Mouse (Mus musculus) G1E (cell line): ENCODE measurements around the gene Hnrnpk. TPM values are rescaled to one million over a fixed set of nuclear protein-coding genes. Genes with fewer than 3 reads are reported as not detected.

Experiments
- ATAC-seq: 2 replicates; pipeline ENCODE4 v1.8.0; 2016; ENCODE audit warnings: mild to moderate bottlenecking; ENCODE audit not compliant: insufficient number of reproducible peaks, poor library complexity, low FRiP score, severe bottlenecking; ENCODE audit errors: extremely low read depth
- DNase-seq: peaks from one replicate; pipeline ENCODE4 v3.0.0; 2012; ENCODE audit warnings: low spot score
- H3K27me3 ChIP-seq: 2 replicates; pipeline ENCODE4 v1.6.1; 2012; ENCODE audit warnings: mild to moderate bottlenecking, low read length, inconsistent platforms; ENCODE audit not compliant: insufficient read depth
- H3K36me3 ChIP-seq: replicated peaks from 2 replicates; pipeline ENCODE3; 2012; ENCODE audit warnings: mild to moderate bottlenecking, inconsistent platforms
- H3K4me1 ChIP-seq: 2 replicates; pipeline ENCODE4 v1.6.1; 2012; ENCODE audit warnings: low read depth, low read length, inconsistent platforms, mixed read lengths; ENCODE audit not compliant: insufficient read depth
- H3K4me3 ChIP-seq: 2 replicates; pipeline ENCODE4 v1.5.1; 2012; ENCODE audit warnings: low read depth, mild to moderate bottlenecking, inconsistent platforms, low read length, moderate library complexity, mixed read lengths
- H3K9me3 ChIP-seq: replicated peaks from 2 replicates; pipeline ENCODE4 v1.6.1; 2012; ENCODE audit warnings: inconsistent platforms
- CTCF ChIP-seq: IDR thresholded peaks from 2 replicates; pipeline ENCODE4 v1.5.1; 2012; ENCODE audit warnings: low read depth, low read length, inconsistent platforms, mixed read lengths
- GATA1 ChIP-seq: IDR thresholded peaks from 2 replicates; pipeline ENCODE4 v1.6.1; 2012; ENCODE audit warnings: borderline replicate concordance, low read length, inconsistent platforms, mixed read lengths
- GATA2 ChIP-seq: IDR thresholded peaks from 2 replicates; pipeline ENCODE4 v1.6.1; 2012; ENCODE audit warnings: low read depth, low read length, inconsistent platforms, borderline replicate concordance
- POLR2AphosphoS5 ChIP-seq: IDR thresholded peaks from 2 replicates; pipeline ENCODE4 v1.6.1; 2012; ENCODE audit warnings: low read depth, low read length, inconsistent platforms; ENCODE audit not compliant: insufficient replicate concordance
- TAL1 ChIP-seq: conservative IDR thresholded peaks from 2 replicates; pipeline ENCODE4 v1.6.1; 2012; ENCODE audit warnings: low read depth, low read length, inconsistent platforms, mixed read lengths
- polyA plus RNA-seq: library from polyadenylated mRNA; stranded (reverse); fragments of >175 nt; gene quantifications from 2 replicates; pipeline ENCODE4 v1.2.3, GENCODE M21; 2012
- total RNA-seq, 2 experiments: library from RNA; stranded (forward) in 1 of 2; stranded (reverse) in 1 of 2; fragments of 200-1000 nt in 1 of 2; fragments of >200 nt in 1 of 2; fragmentation: Nextera tagmentation in 1 of 2; gene quantifications; 2 replicates each; pipeline ENCODE4 v1.2.3; 2014 to 2017

Gene Hnrnpk
- total and polyA plus RNA-seq, 3 experiments: 1,008 to 2,332 (median 1,730) TPM

DNA sequence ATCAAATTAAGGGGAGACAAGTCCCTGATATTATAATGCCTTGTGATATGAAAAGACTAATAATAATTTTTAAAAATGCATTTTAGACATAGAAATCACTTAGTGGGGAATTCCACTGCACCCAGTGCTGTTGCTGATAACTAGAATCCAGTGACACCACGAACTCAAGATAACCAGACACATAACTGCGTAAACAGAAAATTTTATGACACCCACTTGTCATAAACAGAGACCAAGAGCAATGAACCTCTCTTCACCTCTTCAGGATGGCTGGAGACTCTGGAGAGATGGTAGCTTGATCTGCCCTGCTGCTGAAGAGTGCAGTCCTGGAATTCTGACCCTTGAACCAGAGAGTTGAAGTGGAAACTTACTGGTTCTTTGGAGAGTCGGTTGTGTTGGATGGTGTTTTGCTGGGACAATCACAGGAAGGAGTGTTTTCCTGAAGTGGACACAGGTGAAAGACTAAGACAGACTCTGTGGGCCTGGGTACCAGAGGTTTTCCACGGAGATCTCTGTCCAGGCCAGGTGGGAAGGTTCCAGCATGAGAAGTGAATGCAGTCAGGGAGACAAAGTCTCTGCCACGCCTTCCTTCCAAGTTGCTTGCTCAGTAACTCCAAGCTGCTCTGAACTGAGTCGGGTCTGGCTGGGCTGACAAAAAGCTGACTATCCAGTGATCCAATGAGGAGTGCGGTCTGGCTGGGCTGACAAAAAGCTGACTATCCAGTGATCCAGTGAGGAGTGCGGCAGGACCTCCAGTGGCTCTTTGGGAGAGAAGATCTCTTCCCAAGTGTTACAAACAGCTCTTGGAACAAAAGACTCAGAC, 38.6 kb downstream of the Hnrnpk start:
- DNase-seq (no peak), ATAC-seq (no peak)
- TF ChIP-seq GATA1 (no peak), POLR2AphosphoS5 (no peak), GATA2 (no peak), TAL1 (no peak), CTCF (no peak)
- Histone ChIP-seq H3K9me3 (0 out of 2 replicates have a peak, but pooled peaks cover 2% of the 10 kb centered on the region), H3K4me1 (peaks cover 2% of the 10 kb centered on the region; the same call in 1 of the 2 replicates), H3K36me3 (no peaks in the 10 kb centered on the region), H3K27me3 (peaks cover 6% of the 10 kb centered on the region), H3K4me3 (no peak overlapping the region)

GRCm38 (mm10) chr13:58359304-58359653, 43.9 kb downstream of the Hnrnpk start:
- H3K9me3 ChIP-seq: peaks cover 12% of the 10 kb centered on the region
- no peaks in the 10 kb centered on the region for H3K36me3 ChIP-seq
- H3K4me1 ChIP-seq: no peaks in the 10 kb centered on the region
- no peak overlapping the region for H3K4me3 ChIP-seq
- no peaks in the 10 kb centered on the region; the same call in 1 of the 2 replicates for H3K27me3 ChIP-seq
- no peak for ATAC-seq
- no peak for DNase-seq
- TF ChIP-seq TAL1 (no peak), CTCF (no peak), GATA2 (no peak), GATA1 (no peak), POLR2AphosphoS5 (no peak)

DNA sequence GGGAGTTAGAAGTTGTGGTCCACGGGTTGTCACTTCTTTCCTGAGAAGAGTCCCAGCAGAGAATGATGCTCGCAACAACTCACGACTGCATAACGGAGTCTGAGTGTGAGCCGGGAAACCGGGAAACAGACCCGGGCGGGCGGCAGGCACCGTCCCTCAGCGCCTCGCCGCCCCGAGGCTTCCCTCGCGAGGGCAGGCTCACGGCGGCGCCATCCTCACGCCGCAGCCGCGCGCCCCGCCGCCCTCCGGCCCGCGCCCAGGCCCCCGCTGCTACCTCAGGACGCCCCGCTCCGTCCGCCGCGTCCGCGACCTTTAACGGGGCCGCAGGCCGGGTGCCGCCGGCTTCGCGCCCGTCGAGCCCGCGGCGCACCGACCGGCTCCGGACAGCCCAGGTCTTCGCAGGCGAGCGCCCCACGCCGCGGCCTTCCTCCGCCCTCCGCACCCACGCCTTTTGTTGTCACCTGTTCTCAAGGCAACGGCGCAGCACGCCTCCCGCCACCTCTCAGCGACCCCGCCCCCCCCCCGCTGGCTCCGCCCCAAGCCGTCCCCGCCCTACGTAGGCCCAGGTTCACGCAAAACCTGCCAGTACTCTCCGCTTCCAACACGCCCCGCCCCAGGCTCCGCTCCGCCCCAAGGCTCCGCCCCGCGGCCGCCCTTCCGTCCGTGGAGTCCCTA, 44.4 kb downstream of the Hnrnpk start, which contains the start of gene Kif27:
Kif27 (minus strand) TSS at position 494 of the 675 bp plus-strand sequence.
- Histone ChIP-seq H3K9me3 (peaks cover 12% of the 10 kb centered on the region), H3K36me3 (no peaks in the 10 kb centered on the region), H3K4me3 (no peak within 1 kb of the TSS), H3K27me3 (peaks cover 1% of the 10 kb centered on the region; the same call in 1 of the 2 replicates), H3K4me1 (no peaks in the 10 kb centered on the region)
- TF ChIP-seq CTCF (no peak), POLR2AphosphoS5 (no peak), GATA1 (no peak), TAL1 (no peak), GATA2 (no peak)
- no peak for ATAC-seq
- no peak for DNase-seq

- H3K36me3 ChIP-seq: no peaks in the 10 kb centered on the region
- no peaks in the 10 kb centered on the region for H3K4me1 ChIP-seq
- ATAC-seq (no peak), DNase-seq (no peak)
- TF ChIP-seq POLR2AphosphoS5 (no peak), GATA2 (no peak), GATA1 (no peak)
- H3K9me3 ChIP-seq: peaks cover 3% of the 10 kb centered on the region; the same call in 1 of the 2 replicates
- no peak overlapping the region for H3K4me3 ChIP-seq
- peaks cover 5% of the 10 kb centered on the region; the same call in 1 of the 2 replicates for H3K27me3 ChIP-seq
Observed at GRCm38 (mm10) chr13:58352996-58353395, 50.1 kb downstream of the Hnrnpk start.

DNA sequence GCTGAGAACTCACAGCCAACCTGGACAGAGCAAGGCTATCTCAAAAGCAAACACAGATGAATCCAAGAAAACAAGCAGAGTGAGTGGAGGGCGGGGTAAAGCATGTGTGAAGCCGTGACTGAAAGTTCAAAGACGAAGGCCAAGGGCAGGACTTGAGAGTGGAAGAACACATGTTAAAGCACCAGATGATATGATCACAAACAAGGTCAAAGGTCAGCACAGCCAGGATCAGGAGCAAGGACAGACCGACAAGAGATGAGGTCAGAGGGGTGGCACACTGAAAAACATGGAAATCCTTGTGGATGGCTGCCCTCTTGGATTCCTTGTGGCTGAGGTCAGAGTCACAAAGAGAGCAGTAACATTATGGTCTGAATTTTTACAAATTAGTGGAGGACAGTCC, 52.5 kb downstream of the Hnrnpk start:
- ATAC-seq (no peak), DNase-seq (no peak)
- Histone ChIP-seq H3K4me1 (no peaks in the 10 kb centered on the region), H3K4me3 (no peak overlapping the region), H3K27me3 (peaks cover 5% of the 10 kb centered on the region; the same call in 1 of the 2 replicates), H3K9me3 (peaks cover 3% of the 10 kb centered on the region; the same call in 1 of the 2 replicates), H3K36me3 (no peaks in the 10 kb centered on the region)
- TF ChIP-seq GATA1 (no peak), TAL1 (no peak), POLR2AphosphoS5 (no peak), CTCF (no peak), GATA2 (no peak)

DNA sequence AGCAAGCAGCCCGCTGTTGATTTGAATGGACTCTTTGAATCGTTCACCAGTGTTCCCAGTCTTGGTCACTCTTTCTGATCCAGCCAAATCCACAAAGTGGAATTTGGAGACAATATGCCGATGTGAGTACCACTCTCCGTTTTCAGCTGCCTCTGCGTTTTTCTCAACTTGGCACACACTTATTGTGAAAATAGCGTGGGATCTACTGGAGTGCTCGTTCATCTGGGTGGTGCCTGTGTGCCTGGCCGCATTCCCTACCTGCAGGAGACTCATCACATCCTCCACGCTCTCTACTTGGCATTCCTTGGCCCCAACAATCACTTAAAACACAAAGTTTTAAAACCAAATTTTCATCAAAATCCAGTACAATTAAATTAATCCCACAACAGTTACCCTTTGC, 58.6 kb downstream of the Hnrnpk start:
- no peak for TF ChIP-seq GATA1
- TF ChIP-seq CTCF: no peak
- TF ChIP-seq TAL1: no peak
- TF ChIP-seq POLR2AphosphoS5: no peak
- TF ChIP-seq GATA2: no peak
- Histone ChIP-seq H3K36me3 (no peaks in the 10 kb centered on the region), H3K4me1 (no peaks in the 10 kb centered on the region), H3K27me3 (peaks cover 7% of the 10 kb centered on the region; the same call in 1 of the 2 replicates), H3K4me3 (no peak overlapping the region), H3K9me3 (peaks cover 3% of the 10 kb centered on the region; the same call in 1 of the 2 replicates)
- no peak for ATAC-seq
- no peak for DNase-seq

Other genes with a start within 250 kb of the Hnrnpk start
- gene Idnk, start 245.7 kb downstream of the Hnrnpk start, total RNA-seq (2014; fragmentation: Nextera tagmentation): 63.2 and 66.5 TPM in 2 replicates
- 46.4 and 46.7 TPM in 2 replicates for gene Idnk, start 245.7 kb downstream of the Hnrnpk start, total RNA-seq (2017)
- gene Idnk, start 245.7 kb downstream of the Hnrnpk start, polyA plus RNA-seq: 14.8 and 16.2 TPM in 2 replicates
- gene Ubqln1, start 187.7 kb downstream of the Hnrnpk start, total RNA-seq (2014; fragmentation: Nextera tagmentation): 103 and 105 TPM in 2 replicates
- 78.1 and 84.1 TPM in 2 replicates for gene Ubqln1, start 187.7 kb downstream of the Hnrnpk start, total RNA-seq (2017)
- 81.7 and 84.0 TPM in 2 replicates for gene Ubqln1, start 187.7 kb downstream of the Hnrnpk start, polyA plus RNA-seq
- 0.83 and 0.98 TPM in 2 replicates for gene Gkap1, start 127.6 kb downstream of the Hnrnpk start, total RNA-seq (2014; fragmentation: Nextera tagmentation)
- 20.6 and 29.0 TPM in 2 replicates for gene Gkap1, start 127.6 kb downstream of the Hnrnpk start, total RNA-seq (2017)
- gene Gkap1, start 127.6 kb downstream of the Hnrnpk start, polyA plus RNA-seq: 3.1 and 4.1 TPM in 2 replicates
- gene Kif27, start 44.2 kb downstream of the Hnrnpk start, total RNA-seq (2014; fragmentation: Nextera tagmentation): not detected in 2 replicates
- 0.05 and 0.06 TPM in 2 replicates for gene Kif27, start 44.2 kb downstream of the Hnrnpk start, total RNA-seq (2017)
- not detected in 2 replicates for gene Kif27, start 44.2 kb downstream of the Hnrnpk start, polyA plus RNA-seq
- gene 2210016F16Rik, start 18.1 kb downstream of the Hnrnpk start, total RNA-seq (2014; fragmentation: Nextera tagmentation): 17.1 and 21.5 TPM in 2 replicates
- gene 2210016F16Rik, start 18.1 kb downstream of the Hnrnpk start, total RNA-seq (2017): 19.3 and 22.8 TPM in 2 replicates
- gene 2210016F16Rik, start 18.1 kb downstream of the Hnrnpk start, polyA plus RNA-seq: 12.7 and 18.1 TPM in 2 replicates
- 161 and 170 TPM in 2 replicates for gene Rmi1, start 1.1 kb downstream of the Hnrnpk start, total RNA-seq (2014; fragmentation: Nextera tagmentation)
- 74.5 and 95.0 TPM in 2 replicates for gene Rmi1, start 1.1 kb downstream of the Hnrnpk start, total RNA-seq (2017)
- gene Rmi1, start 1.1 kb downstream of the Hnrnpk start, polyA plus RNA-seq: 29.8 and 31.4 TPM in 2 replicates
- not detected in 2 replicates for gene Slc28a3, start 207.5 kb upstream of the Hnrnpk start, total RNA-seq (2014; fragmentation: Nextera tagmentation)
- gene Slc28a3, start 207.5 kb upstream of the Hnrnpk start, total RNA-seq (2017): 0.06 and 0.33 TPM in 2 replicates
- gene Slc28a3, start 207.5 kb upstream of the Hnrnpk start, polyA plus RNA-seq: not detected in 2 replicates